Mouse (Mus musculus): Measurements from ENCODE around the gene Tmpo.

The Tmpo gene

DNA sequence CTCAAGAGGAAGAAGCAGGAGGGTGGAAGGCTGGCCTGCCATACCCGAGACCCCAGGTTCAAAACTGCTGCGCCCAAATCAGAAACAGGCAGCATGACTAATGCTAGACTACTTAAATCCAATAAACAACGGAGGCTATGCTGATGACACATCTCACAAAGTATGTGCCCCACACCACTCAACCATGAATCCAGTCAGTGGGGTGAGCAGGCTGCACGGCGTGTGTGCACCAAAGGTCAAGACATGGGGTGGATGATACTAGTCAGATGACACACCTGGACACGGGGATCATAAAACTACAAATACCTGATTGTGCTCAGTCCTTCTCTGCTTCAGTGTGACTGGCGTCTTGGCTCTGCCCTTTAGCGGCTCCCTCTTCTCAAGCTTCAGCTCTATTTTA, 22.7 kb downstream of the Tmpo start:
- DNase-seq (ENCODE audit: low spot score) = peak; percentile 16

DNA sequence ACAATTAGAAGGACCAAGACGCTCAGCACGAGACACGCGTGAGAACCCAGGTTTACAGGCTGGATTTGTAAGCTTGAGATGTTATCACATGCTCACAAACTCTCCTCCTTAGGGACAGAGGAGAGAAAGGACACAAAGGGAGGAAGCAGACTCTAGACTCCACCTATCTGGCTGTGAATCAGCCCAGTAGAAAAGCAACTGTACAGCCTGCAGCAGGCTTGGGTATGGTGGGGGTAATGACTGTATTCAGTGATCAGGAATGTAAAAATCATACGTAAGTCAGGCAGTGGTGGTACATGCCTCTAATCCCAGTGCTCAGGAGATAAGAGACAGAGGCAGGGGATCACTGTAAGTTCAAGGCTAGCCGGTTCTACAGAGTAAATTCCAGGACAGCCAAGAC, 24.8 kb downstream of the Tmpo start:
- DNase-seq (ENCODE audit: low spot score) = no peak

DNA sequence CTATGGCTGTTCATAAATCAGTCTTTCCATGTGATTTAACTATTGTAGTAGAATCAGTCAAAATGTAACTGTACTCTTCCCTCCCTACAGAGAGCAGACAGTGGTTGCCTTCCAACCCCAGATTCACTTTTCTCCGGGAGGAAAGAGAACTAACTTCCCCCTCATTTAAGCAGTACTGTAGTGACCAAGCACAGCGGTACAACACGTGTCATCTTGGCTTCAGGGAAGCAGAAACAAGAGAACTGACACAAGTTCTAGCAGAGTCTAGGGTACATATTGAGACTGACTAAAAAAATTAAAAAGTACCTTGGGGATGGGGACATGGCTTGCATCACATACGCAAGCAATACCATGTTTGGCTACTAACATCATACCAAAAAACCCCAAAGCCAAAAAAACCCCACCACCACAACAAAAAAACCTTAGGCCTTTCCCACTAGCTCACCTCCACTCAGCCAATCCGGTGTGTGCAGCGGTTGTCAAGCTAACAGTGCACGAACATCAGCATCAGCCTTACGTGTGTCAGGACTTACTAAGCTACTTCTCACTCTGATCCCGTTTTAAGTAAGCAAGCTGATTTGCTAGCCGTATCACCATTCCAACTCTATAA, 27.1 kb downstream of the Tmpo start:
- no peak for DNase-seq (ENCODE audit: low spot score)

DNA sequence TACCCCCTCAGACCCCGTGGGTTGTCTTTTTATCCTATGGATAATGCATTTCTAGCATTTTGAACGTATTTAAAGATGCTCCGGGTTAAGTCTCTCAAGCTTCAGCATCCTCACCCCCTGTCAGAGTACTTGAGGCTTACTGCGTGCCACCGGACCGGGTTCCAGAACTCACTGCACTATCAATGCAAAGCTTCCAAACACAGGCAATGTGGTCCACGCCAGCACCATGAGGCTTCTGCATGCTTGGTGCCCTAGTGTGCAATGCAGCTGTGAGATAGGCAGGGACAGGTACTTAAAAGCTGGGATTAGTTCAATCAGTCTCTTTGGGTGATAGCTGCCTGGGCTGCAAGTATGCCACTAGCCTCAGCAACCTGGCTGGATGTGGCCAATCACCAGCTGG, 35.7 kb downstream of the Tmpo start:
- no peak for DNase-seq (ENCODE audit: low spot score)

DNA sequence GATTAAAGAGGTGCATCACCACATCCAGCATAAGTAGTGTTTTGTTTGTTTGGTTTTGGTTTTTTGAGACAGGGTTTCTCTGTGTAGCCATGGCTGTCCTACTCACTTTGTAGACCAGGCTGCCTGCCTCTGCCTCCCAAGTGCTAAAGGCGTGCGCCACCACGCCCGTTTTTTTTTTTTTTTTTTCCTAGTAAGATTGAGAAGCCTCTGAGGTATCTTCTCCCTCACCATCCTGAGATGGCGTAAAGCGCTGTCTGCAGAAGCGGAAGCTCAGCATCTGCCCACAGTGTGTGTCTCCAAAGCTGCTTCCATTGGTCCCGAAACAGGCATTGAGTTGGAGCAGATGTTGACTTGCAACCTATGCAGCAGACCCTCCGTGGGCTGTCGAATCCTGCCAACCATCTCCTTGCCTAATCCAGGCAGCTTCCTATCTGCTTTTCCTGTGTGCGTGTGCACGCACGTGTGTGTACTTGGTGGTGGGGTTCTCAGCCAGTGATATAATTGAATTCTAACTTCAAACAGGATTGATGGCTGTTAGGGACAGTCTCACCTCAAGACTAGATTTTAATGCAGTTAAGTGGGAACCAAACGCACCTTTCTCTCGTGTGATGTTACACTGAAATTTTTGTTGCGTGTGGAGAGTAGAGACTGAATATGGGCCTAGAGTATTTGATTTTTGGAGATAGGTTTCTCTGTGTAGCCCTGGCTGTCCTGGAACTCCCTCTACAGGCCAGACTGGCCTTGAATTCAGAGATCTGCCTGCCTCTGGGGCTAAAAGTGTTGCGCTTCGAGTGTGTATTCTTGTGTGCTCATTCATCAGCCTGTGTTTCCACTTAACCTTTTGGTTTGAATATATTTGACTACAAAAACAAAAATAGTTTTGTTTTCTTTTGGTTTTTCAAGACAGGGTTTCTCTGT, 37.5 kb downstream of the Tmpo start:
- DNase-seq (ENCODE audit: low spot score) = no peak

DNA sequence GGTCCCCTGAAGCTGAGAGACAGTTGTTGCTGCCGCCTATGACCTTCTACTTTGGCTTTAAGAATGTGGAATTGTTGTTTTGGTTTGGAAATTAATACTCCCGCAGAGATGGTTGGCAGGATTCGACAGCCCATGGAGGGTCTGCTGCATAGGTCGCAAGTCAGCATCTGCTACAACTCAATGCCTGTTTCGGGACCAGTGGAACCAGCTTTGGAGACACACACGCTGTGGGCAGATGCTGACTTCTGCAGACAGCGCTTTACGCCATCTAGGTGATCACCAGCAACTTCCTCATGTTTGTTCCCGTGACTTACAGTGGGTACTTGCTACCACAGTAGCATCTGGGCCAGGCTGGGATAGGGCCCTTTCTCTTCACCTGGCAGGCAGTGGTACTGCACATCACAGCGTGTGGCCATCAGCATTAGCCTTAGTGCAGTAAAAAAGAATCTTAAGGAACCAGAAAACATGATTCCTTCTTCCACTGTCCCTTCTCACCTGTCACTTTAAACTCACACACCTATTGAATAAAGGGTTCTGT, 38.4 kb downstream of the Tmpo start:
- DNase-seq (ENCODE audit: low spot score) = no peak

DNA sequence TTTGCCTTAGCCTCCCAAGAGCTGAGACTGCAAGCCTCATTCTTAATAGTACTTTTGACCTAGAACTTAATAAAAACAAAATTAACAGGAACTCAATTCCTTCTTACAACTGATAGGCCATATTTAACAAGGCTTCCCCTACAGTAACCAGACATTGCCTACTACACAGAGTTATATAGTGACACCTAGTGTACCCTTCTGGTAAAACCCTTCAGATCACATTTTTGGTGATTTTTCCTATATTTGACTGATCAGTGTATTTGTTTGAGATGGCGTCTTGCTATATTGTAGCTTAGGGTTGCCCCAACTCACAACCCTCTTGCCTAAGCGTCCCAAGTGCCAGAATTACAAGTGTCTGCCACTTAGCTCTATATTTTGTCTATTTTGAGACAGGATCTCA, 39.6 kb downstream of the Tmpo start:
- DNase-seq (ENCODE audit: low spot score) = no peak

DNA sequence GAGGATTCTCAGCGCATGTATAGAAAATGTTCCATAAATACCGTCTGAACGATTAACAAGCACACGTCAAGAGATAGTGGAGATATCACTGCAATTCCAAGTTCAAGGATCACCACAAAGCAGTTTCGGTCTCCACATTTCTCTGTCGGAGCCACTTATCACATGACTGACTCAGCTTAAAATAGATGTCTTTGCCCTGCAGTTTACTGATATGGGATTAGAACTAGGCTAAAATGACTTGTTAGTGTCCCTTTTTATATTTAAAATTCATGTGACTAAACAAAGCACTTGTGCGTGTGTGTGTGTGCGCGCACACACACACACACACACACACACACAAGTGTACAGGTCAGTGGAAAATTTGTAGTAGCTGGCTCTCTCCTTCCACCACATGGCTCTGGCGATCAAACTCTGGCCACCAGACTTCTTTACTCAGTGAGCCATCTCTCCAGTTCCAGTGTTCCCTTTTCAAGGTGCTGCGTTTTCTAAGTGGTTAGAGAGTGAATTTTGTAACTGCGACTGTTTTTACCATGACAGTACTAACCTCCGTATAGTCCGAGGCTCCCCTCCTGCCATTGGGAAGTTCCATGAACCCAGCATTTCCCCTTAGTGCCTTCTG, 41.9 kb downstream of the Tmpo start:
- DNase-seq (ENCODE audit: low spot score) = no peak

DNA sequence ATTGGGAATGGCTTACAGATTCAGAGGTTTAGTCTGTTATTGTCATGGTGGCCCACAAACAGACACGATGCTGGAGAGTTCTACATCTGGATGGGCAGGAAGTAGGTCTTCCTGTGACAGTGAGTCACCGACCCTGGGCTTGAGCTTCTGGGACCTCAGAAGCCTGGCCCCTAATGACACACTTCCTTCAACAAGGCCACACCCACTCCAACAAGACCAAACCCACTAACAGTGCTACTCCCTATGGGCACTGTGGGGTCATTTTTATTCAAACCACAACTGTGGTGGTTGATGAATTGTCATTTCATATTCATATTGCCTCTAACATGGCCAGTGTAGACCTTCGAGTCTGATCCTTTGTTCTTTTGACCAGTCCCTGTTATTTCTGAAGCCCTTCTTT, 42.8 kb downstream of the Tmpo start:
- no peak for DNase-seq (ENCODE audit: low spot score)

DNA sequence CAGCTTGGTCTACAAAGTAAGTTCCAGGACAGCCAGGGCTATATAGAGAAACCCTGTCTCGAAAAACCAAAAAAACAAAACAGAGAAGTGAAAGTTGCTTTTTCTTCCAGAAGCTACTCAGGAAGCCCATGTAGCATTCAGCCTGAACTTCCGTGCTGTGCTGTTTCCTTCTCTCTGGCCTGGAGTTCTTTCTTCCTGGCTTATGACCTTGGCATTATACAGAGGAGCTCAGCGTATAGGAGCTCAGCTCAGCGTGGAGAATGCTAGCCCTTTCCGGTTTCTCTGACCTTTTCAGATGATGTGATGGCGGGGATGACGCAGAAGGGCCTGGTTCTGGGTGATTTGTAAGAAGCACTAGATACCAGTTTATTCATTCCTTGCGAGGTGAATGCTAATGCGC, 43.7 kb downstream of the Tmpo start:
- no peak for DNase-seq (ENCODE audit: low spot score)

DNA sequence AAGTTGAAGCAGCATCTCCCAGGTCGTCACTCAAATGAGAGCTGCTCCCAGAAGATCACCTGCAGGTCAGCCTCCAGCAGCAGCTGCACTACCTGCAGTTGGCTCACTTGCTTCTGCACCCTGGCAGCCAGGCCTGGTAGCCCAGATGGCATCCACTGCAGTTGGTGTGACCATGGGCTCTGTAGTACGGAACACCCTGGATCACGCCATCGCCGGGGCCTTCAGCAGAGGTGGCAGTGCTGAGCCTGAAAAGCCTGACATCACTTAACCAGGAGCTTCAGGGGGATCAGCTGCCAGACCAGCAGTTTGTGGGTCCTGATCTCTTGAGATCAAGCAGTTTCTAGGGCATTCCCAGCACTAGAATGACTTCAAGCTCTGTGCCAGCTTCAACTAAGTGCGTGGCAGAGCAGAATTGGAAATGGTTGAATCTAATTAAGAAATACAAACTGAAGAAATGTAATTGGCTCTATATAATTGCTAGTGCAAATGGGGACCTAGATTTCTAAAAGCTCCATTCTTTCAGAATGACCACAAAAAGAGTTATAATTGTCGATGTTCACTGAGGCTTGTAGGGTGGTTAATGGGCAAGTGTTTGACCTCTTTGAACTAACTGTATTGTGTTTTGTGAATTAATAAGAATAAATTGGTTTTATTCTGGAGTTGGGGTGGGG, 45.7 kb downstream of the Tmpo start:
- no peak for DNase-seq (ENCODE audit: low spot score)

DNA sequence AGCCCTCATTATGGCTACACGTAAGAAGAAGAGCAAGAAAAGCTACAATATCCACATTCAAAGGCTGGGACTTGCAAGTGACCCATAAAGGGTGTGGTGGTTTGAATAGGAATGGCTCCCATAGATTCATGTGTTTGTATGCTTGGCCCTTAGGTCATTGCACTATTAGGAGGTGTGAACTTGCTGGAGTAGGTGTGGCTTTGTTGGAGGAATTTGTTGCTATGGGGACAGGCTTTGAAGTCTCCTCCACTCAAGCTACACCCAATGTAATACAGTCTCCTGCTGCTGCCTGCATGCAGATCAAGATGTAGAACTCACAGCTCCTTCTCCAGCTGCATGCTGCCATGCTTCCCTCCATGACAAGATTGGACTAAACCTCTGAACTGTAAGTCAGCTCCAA, 49.5 kb downstream of the Tmpo start:
- DNase-seq (ENCODE audit: low spot score) = no peak

DNA sequence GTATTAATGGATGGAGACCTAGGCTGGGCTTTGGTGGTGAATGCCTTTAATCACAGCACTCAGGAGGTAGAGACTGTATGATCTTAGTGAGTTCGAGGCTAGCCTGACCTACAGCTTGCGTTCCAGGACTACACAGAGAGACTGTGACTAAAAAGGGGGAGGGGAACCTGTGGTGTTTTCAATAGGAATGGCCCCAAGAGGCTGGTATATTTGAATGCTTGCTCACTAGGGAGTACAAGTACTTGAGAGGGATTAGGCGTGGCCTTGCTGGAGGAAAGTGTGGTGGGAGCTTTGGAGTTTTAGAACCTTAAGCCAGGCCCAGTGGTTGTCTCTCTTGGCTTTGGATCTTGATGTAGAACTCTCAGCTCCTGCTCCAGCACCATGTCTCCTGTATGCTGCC, 50.3 kb downstream of the Tmpo start:
- no peak for DNase-seq (ENCODE audit: low spot score)

DNA sequence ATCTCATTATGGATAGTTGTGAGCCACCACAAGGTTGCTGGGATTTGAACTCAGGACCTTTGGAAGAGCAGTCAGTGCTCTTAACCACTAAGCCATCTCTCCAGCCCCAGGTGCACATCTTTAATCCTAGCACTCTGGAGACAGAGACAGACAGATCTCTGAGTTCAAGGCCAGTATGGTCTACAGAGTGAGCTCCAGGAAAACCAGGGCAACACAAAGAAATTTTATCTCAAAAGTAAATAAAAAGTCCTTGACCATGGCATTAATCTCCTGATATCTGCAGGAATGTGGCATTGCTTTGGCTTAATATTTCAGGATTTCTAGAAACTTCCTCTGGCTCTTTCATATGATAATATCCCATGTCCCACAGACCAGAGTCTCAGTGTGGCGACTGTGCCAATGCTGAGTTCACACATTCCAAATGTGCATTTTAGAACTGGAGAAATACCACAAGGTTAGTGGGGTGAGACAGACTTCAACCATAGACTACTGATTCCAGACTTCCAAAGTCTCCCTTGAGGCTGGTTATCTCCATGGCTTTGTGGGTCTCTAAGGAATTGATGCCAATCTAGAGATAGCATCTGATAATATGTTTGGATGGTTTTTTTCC, 52.5 kb downstream of the Tmpo start:
- DNase-seq (ENCODE audit: low spot score) = no peak

DNA sequence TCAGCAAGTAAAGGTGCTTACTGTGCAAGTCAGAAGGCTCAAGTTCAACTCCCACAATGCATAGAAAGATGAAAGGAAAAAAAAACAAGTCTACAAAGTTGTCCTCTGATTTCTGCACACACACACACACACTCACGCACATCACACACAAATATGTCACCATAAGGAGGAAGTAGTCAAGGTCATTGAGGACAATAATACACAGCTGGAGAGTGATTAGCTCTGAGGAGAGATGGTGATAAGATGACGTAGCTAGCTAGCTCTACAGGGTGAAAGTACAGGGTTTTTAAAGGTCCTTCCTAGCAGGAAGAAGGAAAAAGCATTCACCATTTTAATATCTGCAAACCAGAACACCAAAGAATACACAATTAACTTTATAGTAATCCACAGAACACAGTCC, 53.7 kb downstream of the Tmpo start:
- no peak for DNase-seq (ENCODE audit: low spot score)

DNA sequence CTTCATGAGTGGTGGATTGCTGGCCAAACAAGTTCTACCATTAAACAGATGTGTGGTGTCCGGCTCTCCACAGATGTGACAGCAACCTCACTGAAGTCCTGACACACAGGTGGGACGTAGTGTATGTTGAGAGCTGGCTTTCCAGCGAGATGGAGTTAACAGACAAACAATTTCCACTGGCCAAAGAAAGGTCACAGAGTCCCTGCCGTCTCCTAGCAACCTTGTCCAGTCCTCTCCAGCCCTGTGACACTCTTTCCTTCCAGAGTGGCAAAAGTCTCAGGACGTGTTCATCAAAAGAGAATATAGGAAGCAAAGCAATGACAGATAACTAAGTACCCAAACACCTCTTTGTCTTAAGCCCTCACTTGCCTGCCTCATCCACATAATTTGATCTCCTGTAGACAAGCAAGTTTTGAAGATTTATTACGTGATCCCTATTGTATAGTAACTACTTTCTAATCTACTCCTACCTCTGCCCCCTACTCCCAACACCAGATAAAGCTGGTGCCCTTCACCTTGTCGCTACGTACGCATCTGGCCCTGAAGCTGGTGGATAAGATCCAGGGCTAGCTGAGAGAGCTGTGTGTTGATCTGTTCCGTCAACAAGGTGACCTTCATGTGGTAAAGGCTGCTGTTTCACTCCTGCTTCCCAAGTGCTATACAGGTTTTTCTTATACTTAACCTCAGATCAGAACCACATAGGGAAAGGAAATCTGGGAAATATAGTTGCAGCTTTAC, 54.3 kb downstream of the Tmpo start:
- no peak for DNase-seq (ENCODE audit: low spot score)

DNA sequence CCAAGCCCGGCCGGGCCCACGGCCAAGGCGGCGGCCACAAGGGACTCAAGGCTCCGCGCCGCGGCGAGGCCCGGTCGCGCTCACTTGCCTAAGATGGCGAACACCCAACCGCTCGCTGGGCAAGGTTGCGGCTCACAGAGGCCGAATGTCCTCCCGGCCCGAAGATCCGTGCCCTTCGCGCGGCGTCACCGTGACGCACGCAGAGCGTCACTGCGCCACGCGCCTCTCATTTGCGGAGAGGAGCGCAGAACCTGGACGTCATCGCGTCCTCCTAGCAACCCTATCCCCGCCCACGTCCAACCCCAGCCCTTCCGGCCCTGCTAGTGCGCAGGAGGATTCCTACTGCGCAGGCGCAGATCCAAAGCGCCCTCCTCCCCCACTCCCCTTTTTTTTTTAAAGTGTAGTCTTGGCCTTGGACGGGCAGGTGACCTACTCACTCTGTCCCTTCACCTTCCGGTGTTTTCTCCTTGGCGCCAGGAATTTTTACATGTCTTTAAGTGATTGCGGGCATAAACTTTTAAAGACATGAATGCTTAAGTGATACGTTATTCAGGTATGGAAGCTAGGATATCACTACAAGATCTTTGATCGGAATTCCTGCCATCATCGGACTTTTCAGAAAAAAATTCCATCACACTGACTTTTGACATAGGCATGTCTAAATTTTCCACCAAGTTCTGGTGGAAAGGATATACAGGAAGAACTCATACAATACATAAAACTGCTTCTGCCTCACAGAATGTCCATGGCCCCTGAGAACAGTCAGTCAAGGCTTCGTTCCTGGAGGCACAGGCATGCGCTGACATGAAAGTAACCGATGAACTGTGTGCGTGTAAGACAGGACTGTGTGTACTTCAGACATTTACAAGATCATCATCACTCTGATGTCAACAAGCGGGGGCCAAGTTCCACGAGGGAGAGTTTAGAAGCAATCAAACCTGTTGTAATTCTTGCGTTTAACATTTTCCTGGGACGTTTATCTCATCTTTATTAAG, 57.0 kb downstream of the Tmpo start, which contains the start of gene Slc25a3:
Gene Slc25a3, minus strand, starts transcription at position 232 of the 995 bp plus-strand sequence.
- peak; percentile 94 for DNase-seq (ENCODE audit: low spot score)

DNA sequence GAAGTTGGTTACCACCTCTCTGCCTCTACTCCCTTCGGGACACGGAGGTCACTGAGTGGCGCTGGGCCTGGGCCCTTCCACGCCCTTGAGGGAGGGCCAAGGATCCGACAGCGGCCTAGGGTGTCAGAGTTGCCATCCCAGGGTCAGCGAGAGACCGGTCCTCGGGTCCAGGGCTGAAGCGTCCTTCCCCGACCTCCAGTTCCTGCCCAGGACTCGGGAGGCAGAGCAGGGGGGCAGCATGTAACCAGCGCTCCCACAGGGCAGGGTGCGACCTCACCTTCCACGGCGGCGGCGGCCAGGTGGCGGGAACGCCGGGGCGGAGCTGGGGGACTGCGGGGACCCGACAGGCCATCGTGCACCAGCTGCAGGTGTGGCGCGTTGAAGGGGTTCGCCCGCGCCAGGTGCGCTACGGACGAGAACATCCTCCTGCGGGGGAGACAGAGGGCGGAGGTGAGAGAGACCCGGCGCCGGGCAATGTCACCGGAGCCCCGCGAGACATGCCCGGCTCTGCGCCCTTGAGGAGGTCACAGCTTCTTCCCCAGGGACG, 57.8 kb downstream of the Tmpo start:
- DNase-seq (ENCODE audit: low spot score) = peak; percentile 23

DNA sequence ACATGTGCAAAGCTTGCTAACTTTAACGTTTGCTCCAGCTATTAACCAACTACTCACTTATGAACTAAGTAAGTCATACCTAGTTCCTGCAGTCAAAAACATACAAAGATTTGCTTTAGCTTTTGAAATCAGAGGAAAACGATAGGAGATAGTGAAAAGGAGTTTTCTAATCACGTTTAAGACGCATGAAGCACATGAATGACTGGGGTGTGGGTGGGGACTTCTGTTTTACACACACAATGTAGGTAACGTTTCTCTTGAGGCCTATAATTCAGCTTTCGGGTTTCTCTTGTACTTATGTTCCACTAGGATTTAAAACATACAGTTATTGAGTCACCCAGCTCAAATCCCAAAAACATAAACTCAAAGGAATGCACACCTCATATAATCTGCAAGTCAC, 58.5 kb downstream of the Tmpo start:
- no peak for DNase-seq (ENCODE audit: low spot score)

DNA sequence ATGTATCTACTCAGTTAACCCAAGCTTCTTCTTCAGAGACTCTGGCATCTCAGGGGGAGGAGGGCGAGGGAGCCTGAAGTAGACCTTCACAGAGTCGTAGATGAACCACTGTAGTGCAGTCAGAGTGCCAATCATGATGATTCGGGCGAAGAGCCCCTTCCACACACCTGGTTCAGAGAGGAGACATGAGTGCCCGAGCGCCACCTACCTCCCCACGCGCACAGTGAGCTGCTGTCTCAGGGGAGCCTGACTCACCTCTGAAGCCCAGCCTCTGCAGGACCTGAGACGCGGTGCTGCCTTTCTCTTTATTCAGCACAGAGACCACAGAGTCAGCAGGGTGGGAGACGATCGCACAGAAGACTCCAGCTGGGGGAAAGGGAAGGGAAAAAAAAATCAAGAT, 64.2 kb downstream of the Tmpo start:
- no peak for DNase-seq (ENCODE audit: low spot score)

All from urinary bladder, postnatal 25 days (tissue).